Mouse (Mus musculus) heart, postnatal 0 days (tissue): ENCODE measurements at regions not wholly inside any gene's neighbourhood (a gene's known extent, or its start where the extent isn't known, plus 50 kb on each side); places are given as distances from the start of the nearest gene placed in this dataset.

Experiments
- ATAC-seq: fragments of 200-750 bp; cut with Nextera tagmentation; 2 replicates; pipeline ENCODE4 v1.8.0; 2017; ENCODE audit warnings: low read depth, moderate number of reproducible peaks, moderate library complexity; ENCODE audit not compliant: insufficient read depth
- DNase-seq: peaks from one replicate; pipeline ENCODE4 v3.0.0-alpha.2; 2016; ENCODE audit warnings: low spot score
- H3K27ac ChIP-seq: fragments of 300-500 bp; sonication (generic); 2 replicates; pipeline ENCODE4 v1.5.1; 2014; ENCODE audit warnings: low read depth, mild to moderate bottlenecking
- H3K27me3 ChIP-seq: fragments of 300-500 bp; sonication (generic); 2 replicates; pipeline ENCODE4 v1.6.1; 2014; ENCODE audit warnings: low read length, mixed read lengths; ENCODE audit not compliant: control insufficient read depth, insufficient read depth
- H3K36me3 ChIP-seq: fragments of 300-500 bp; sonication (generic); replicated peaks from 2 replicates; pipeline ENCODE4 v1.6.1; 2014; ENCODE audit warnings: low read length, mixed read lengths; ENCODE audit not compliant: control insufficient read depth, insufficient read depth
- H3K4me1 ChIP-seq: fragments of 300-500 bp; sonication (generic); 2 replicates; pipeline ENCODE4 v1.6.1; 2014; ENCODE audit warnings: antibody characterized with exemption; ENCODE audit not compliant: control insufficient read depth, insufficient read depth
- H3K4me2 ChIP-seq: fragments of 300-500 bp; sonication (generic); 2 replicates; pipeline ENCODE4 v1.6.1; 2014; ENCODE audit warnings: low read depth, mild to moderate bottlenecking, low read length, moderate library complexity
- H3K4me3 ChIP-seq: fragments of 300-500 bp; sonication (generic); 2 replicates; pipeline ENCODE4 v1.5.1; 2014; ENCODE audit warnings: low read depth, low read length
- H3K9ac ChIP-seq: fragments of 300-500 bp; sonication (generic); replicated peaks from 2 replicates; pipeline ENCODE4 v1.6.1; 2014; ENCODE audit warnings: low read depth, low read length, mixed read lengths
- H3K9me3 ChIP-seq: fragments of 300-500 bp; sonication (generic); replicated peaks from 2 replicates; pipeline ENCODE4 v1.6.1; 2016; ENCODE audit warnings: low read length; ENCODE audit not compliant: control insufficient read depth
- CTCF ChIP-seq: IDR thresholded peaks from 2 replicates; pipeline ENCODE4 v1.5.1; 2016; ENCODE audit warnings: antibody characterized with exemption, control low read depth, low read depth
- EP300 ChIP-seq: IDR thresholded peaks from 2 replicates; pipeline ENCODE4 v1.6.1; 2016; ENCODE audit warnings: antibody characterized with exemption, low read depth
- WGBS: fragments of 180-500 bp; shearing (Covaris S2); extraction: QIAGEN DNeasy Blood & Tissue Kit; methylation state at CpG from one replicate; pipeline ENCODE4 v1.1.7; 2014; 5-methylcytosine and 5-hydroxymethylcytosine counted together

- 72% methylated on average over 11 of the region's 11 CpGs for WGBS
- H3K4me1 ChIP-seq, result no peaks in the 10 kb centered on the region
- no peak overlapping the region for H3K4me3 ChIP-seq
- no peak for ATAC-seq
- no peak for DNase-seq
- H3K9ac ChIP-seq, result no peak overlapping the region
- no peaks in the 10 kb centered on the region for H3K36me3 ChIP-seq
- H3K27me3 ChIP-seq, result no peaks in the 10 kb centered on the region
- H3K9me3 ChIP-seq, result no peaks in the 10 kb centered on the region
- H3K4me2 ChIP-seq, result no peak overlapping the region
- no peak overlapping the region for H3K27ac ChIP-seq
- TF ChIP-seq CTCF (no peak), EP300 (no peak)
These were observed 130.5 kb downstream of the Rpl36a-ps1 start for GRCm38 (mm10) chr14:98863598-98863997.

GRCm38 (mm10) chr14:98862095-98862735 lies 131.9 kb downstream of the Rpl36a-ps1 start:
- TF ChIP-seq EP300, result no peak
- no peak for TF ChIP-seq CTCF
- Histone ChIP-seq H3K27ac (no peak overlapping the region), H3K36me3 (no peaks in the 10 kb centered on the region), H3K4me1 (no peaks in the 10 kb centered on the region), H3K27me3 (no peaks in the 10 kb centered on the region), H3K4me3 (no peak overlapping the region), H3K9ac (no peak overlapping the region), H3K9me3 (no peaks in the 10 kb centered on the region), H3K4me2 (no peak overlapping the region)
- no peak for ATAC-seq
- WGBS, result 68% methylated on average over 5 of the region's 5 CpGs
- DNase-seq, result no peak

GRCm38 (mm10) chr14:98858801-98859200 lies 135.3 kb downstream of the Rpl36a-ps1 start:
- H3K9ac ChIP-seq, result no peak overlapping the region
- ATAC-seq, result no peak
- no peak overlapping the region for H3K27ac ChIP-seq
- no peak overlapping the region for H3K4me2 ChIP-seq
- H3K4me3 ChIP-seq, result no peak overlapping the region
- no peaks in the 10 kb centered on the region for H3K9me3 ChIP-seq
- no peaks in the 10 kb centered on the region for H3K4me1 ChIP-seq
- TF ChIP-seq EP300 (no peak), CTCF (no peak)
- no peaks in the 10 kb centered on the region for H3K36me3 ChIP-seq
- 66% methylated on average over 7 of the region's 7 CpGs for WGBS
- H3K27me3 ChIP-seq, result no peaks in the 10 kb centered on the region
- DNase-seq, result no peak

GRCm38 (mm10) chr14:98848500-98848899 lies 145.6 kb downstream of the Rpl36a-ps1 start:
- no peak for DNase-seq
- no peak for ATAC-seq
- WGBS, result 55% methylated on average over 1 of the region's 1 CpGs

GRCm38 (mm10) chr14:98844221-98844620 lies 149.9 kb downstream of the Rpl36a-ps1 start:
- Histone ChIP-seq H3K4me1 (no peaks in the 10 kb centered on the region), H3K4me3 (no peak overlapping the region), H3K27me3 (no peaks in the 10 kb centered on the region), H3K27ac (no peak overlapping the region), H3K9me3 (no peaks in the 10 kb centered on the region), H3K4me2 (no peak overlapping the region), H3K9ac (no peak overlapping the region), H3K36me3 (no peaks in the 10 kb centered on the region)
- no peak for TF ChIP-seq CTCF
- TF ChIP-seq EP300, result no peak
- no peak for DNase-seq
- ATAC-seq, result no peak
- 52% methylated on average over 2 of the region's 2 CpGs for WGBS

More at GRCm38 (mm10) chr14:98848500-98848899, 145.6 kb downstream of the Rpl36a-ps1 start:
- Histone ChIP-seq H3K4me2 (no peak overlapping the region), H3K4me3 (no peak overlapping the region), H3K27ac (no peak overlapping the region), H3K27me3 (no peaks in the 10 kb centered on the region), H3K9ac (no peak overlapping the region), H3K9me3 (no peaks in the 10 kb centered on the region), H3K4me1 (no peaks in the 10 kb centered on the region), H3K36me3 (no peaks in the 10 kb centered on the region)
- TF ChIP-seq EP300, result no peak
- no peak for TF ChIP-seq CTCF

- Histone ChIP-seq H3K36me3 (no peaks in the 10 kb centered on the region), H3K4me2 (no peak overlapping the region), H3K4me3 (no peak overlapping the region), H3K4me1 (no peaks in the 10 kb centered on the region), H3K27me3 (no peaks in the 10 kb centered on the region), H3K9me3 (no peaks in the 10 kb centered on the region), H3K9ac (no peak overlapping the region), H3K27ac (no peak overlapping the region)
- DNase-seq, result no peak
- 85% methylated on average over 5 of the region's 5 CpGs for WGBS
- TF ChIP-seq EP300, result no peak
- ATAC-seq, result no peak
These were observed 159.8 kb downstream of the Rpl36a-ps1 start for GRCm38 (mm10) chr14:98834316-98834715.
